Mouse (Mus musculus) T-cell, adult 2 months (primary cell): ENCODE measurements around the gene Coasy.
A peak's percentile ranks its signal among the peaks of the same experiment; 100 is the strongest.

Experiments used
- DNase-seq: peaks from one replicate; pipeline ENCODE4 v3.0.0; 2022; ENCODE audit warnings: low spot score

The Coasy gene

DNA sequence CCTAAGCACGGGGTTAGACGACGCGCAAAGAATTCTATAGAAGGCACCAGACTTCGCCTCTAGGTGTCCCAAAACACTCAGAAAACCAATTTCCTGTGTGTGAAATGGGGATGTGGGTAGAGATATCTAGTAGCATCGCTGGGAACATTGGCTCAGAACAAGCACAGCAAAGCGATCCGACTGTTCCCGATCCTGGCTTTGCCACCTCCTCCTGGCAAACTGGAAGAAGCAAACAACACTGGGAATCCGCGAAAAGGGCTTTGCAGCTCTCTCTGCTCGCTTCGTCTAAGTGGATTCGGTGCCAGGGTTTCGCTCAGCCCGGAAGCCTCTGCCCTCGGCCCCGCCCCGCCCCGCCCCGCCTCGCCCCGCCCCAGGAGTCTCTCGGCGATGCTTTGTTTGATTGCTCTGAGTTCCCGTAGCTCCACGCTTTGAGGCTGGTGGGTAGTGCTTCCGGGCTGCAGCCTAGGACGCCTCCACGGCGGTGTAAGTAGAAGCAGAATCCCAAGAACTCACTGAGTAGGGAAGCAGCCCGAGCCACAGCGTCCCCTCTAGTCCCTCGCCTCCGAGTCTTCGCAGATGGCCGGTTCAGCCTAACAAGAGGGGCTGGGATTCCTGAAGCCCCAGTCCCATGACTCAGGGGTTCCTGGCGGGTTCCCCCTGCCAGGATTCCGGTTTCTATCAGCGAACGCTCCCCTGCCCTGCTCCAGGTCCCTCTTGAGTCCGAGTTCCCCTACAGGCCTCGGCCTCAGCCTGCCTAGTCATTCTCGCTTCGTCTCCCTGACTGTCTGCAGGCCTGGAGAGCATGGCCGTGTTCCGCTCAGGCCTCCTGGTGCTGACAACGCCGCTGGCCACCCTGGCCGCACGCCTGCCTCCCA, at the start of gene Coasy:
Coasy (plus strand) TSS at position 358 of the 875 bp plus-strand sequence.
- DNase-seq, result peak; percentile 83

DNA sequence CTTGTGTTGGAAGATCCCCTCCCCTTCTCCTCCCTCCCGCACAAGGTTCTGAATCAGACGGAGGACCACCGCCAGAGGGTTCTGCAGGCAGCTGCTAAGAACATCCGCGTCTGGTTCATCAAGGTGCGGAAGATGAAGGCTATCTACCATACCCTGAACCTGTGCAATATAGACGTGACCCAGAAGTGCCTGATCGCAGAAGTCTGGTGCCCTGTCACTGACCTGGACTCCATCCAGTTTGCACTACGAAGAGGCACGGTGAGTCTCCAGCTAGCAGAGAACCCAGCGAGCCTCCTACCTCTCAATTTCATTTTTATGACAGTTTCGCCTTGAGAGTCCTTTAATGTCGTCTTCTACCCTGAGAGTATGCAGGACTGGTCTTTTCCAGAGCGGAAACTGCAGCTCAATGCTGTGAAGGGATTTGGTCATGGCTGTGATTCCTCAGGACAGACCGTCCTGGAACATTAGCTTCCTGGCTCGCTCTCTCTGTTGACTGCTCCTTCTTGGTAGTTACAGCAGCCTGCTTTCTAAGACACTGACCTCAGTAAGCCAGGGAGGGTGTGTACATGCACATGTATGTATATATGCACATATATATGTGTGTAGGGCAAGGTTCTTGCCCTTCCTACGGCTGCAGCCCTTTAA, 48.4 kb upstream of the Coasy start:
- DNase-seq, result no peak

DNA sequence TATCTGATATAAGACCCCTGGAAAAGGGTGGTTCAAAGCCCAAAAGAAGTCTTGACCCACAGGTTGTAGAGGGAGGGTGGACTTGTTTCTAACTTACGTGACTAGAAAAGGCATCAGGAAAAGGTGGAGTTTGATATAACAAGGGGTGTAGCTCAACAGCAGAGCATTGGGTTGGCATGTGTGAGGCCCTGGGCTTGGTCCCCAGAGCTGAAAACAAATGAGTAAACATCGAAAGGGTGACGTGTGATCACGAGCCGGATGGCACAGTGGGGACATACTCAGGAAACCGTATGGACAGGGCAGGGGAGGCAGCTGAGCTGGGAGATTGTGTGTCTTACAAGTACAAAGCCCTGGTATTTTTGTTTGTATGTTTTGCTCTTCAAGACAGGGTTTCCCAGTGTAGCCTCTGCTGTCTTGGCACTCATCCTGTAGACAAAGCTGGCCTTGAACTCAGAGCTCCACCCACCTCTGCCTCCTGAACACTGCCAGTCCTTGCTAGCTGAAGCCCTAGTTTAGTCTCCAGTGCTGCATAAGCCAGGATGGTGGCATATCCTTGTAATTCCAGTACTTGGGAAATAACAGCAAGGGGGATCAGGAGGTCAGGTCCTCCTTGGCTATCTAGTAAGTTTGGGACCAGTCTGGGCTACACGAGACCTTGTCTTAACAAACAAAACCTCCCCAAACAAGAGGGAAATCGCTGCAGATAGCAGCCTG, 47.6 kb upstream of the Coasy start:
- DNase-seq, result no peak

GRCm38 (mm10) chr11:101035328-101035695, 47.1 kb upstream of the Coasy start:
- DNase-seq, result no peak

DNA sequence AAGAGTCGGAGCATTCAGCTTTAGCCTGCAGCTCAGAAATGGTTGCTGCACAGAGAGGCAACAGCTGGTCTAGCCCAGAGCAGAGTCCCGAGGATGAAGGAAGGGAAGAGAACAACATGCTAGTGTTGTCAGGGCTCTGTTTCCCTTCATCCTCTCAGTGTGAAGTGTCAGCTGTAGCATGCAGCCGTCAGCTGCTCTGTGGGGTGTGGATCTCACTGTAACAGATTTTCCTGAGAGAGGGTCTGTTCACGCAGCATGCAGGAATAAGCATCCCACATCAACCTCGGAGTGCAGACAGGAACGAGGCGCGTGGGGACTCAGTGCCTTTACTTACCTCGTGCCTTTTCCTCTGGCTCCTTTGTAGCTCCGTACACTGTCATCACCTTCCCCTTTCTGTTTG, 44.6 kb upstream of the Coasy start:
- no peak for DNase-seq

DNA sequence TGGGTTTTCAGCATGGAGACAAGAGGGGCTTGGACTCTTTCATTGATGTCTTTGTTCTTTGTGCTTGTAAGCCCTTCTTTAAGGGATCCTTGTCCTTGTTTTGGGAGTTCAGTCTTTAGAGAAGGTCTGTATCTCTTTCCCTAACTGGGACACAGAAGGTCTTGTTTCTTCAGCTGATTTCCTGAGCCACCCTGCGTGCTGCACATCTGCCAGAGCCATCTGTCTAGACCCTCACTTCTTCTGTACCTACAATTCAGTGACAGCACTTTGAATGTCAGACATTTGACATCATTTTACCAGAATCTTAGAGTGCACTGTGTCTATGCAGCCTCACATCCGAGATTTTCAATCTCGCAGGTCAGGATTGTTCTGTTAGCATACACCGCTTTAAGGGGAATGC, 36.5 kb upstream of the Coasy start:
- no peak for DNase-seq

- DNase-seq, result peak; percentile 27
Measured at GRCm38 (mm10) chr11:101046440-101046839, 35.9 kb upstream of the Coasy start.

DNA sequence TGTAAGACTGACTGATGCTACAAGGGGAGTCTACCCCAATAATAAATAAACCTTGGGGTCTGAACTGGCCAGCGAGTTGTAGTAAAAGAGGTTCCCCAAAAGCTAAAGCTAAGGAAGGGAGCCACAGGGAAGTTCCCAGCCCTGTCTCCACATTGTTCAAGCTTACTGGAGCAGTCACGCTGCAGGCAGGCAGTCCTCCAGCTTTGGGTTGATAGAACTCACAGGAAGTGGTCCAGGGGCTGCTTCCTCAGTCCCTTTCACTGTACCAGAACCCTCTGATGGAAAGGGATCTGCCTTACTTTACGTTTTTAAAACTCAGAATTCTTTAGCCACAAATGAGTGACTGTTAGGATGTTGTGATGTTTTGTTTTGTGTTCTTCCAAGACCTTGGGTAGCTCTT, 34.9 kb upstream of the Coasy start:
- peak; percentile 35 for DNase-seq

DNA sequence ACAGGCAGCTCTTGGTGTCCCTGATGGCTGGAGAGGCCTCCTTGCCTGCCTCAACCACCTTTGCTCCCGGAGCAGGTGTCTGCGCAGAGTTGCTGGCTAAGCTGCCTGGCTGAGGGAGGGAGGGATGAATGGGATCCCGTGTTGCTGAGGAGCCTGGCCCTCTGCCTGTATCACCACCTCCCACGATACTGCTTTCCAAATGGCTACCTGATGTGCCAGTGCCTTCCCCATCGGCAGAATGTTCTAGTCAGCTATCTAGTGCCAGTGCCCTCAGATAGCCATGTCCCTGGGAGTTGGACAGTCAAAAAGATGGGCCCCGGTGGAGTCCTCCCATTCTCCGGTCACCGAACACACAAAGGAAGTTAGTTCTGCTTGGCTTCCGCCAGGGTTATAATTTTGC, 32.0 kb upstream of the Coasy start:
- DNase-seq, result no peak

GRCm38 (mm10) chr11:101051051-101051493, 31.3 kb upstream of the Coasy start:
- no peak for DNase-seq

GRCm38 (mm10) chr11:101051617-101052016, 30.7 kb upstream of the Coasy start:
- no peak for DNase-seq

DNA sequence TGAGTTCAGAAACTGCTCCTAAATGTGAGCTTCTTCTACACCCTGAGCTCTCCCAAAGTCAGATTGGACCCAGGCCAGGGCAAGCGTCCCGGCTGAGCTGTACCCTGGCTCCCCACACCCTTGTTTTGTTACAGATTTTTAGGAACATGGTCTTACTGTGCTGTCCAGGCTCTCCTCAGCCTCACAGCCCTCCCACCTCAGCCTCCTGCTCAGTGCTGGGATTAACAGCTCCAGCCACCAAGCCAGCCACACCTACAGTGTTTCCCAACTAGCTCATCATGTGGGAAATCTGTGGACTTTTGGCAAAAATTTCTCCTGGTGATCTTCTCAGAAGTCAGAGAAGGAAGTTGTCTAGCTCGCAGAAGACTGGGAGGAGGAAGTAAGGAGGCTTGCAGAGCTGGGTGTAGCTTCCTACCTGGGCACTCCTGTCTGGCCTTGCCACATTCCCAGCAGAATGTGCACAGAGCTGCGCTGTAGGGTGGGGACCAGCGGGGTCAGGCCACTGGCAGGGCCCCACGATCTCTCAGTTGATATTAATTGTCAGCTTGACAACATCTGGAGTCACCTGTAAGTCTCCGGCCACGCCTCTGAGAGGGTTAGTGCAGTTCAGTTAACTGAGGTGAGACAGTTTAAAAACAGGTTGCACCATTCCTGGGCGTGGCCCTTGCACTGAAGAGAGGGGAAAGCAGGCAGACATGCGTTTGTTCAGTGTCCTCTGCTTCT, 29.5 kb upstream of the Coasy start:
- no peak for DNase-seq

- no peak for DNase-seq
Measured at GRCm38 (mm10) chr11:101053974-101054373, 28.4 kb upstream of the Coasy start.

DNA sequence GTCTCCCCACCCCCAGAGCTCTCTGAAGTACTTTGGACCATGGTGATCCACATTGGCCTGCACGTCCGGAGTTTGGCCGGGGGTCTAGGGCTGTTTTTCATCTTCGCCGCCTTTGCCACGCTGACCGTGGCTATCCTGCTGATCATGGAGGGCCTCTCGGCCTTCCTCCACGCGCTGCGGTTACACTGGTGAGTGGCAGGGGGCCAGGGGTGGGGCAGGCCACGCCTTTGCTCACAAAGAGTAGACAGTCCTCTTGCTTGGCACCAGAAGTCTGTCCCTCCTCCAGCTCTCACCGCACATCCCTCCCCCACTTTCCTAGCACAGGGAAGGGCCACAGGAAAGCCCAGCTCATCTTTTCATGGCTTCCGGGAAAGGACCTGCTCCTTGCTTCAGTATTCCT, 26.9 kb upstream of the Coasy start:
- no peak for DNase-seq

DNA sequence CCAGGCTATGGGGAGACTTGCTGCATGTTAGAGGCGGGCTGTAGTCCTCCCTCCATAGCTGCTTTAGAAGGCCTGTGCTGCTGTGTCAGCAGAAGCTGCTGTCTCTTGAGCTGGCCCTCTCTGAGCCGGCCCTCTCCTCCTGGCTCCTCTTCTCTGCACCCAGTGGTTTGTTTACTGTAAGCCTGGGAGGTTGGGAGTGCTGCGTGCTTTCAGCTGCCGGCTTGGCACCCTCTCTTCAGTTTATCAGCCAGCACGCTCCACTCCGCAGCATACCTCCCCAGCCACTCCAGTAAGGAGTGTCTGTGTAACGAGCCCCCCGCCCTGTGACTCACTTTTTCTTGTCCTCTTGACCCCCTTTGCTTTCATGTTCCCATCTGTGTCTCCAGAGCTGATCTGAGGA, 25.5 kb upstream of the Coasy start:
- DNase-seq, result no peak

DNA sequence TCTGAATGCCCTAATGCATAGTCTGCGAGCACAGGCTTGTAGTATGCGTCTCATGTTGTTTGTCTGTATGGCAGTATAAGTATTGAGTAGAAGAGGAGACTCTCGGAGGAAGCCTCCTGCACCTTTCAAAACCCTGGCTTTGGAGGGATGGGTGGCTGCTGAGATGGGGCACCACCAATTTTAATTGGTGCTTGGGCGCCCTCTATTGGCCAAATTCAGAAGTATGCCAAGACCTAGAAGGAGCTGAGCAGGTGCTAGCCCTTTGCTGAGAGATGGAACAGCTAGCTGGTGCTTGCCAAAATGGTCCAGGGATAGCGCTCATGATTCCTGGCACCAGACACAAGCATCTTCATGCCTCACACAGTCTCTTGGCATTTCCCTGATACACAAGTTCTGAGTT, 24.5 kb upstream of the Coasy start:
- peak; percentile 83 for DNase-seq

GRCm38 (mm10) chr11:101058726-101059125, 23.6 kb upstream of the Coasy start:
- no peak for DNase-seq

DNA sequence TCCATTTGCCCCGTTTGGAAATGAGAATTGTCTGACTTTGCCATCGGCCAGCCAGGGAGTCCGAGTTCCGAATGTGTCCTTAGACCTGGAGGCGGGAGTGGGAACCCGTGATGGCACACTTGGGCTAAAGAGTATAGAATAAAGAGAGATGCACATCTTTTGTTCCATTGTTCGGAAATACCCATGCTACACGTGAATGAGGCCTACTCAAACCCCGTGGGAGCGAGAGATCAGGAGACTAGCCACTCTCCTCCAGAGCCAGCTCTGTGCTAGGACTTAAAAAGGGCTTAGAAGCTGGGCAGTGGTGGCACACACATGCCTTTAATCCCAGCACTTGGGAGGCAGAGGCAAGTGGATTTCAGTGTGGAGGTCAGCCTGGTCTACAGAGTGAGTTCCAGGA, 22.9 kb upstream of the Coasy start:
- DNase-seq, result no peak

- DNase-seq, result no peak
Measured at GRCm38 (mm10) chr11:101060126-101060525, 22.2 kb upstream of the Coasy start.

DNA sequence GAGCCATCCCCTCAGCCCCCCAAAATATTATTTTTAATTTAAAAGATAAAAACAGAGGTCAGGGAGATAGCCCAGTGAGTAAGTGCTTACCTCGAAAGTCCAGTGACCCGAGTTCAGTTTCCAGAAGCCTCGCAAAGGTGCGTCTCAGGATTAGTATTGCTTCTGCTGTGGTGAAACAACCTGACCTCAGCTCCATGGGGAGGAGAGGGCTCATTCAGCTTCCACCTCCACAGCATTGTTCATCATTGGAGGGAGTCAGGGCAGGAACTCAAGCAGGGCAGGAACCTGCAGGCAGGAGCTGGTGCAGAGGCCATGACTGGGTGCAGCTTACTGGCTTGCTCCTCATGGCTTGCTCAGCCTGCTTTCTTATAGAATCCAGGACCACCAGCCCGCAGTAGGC, 21.3 kb upstream of the Coasy start:
- no peak for DNase-seq

DNA sequence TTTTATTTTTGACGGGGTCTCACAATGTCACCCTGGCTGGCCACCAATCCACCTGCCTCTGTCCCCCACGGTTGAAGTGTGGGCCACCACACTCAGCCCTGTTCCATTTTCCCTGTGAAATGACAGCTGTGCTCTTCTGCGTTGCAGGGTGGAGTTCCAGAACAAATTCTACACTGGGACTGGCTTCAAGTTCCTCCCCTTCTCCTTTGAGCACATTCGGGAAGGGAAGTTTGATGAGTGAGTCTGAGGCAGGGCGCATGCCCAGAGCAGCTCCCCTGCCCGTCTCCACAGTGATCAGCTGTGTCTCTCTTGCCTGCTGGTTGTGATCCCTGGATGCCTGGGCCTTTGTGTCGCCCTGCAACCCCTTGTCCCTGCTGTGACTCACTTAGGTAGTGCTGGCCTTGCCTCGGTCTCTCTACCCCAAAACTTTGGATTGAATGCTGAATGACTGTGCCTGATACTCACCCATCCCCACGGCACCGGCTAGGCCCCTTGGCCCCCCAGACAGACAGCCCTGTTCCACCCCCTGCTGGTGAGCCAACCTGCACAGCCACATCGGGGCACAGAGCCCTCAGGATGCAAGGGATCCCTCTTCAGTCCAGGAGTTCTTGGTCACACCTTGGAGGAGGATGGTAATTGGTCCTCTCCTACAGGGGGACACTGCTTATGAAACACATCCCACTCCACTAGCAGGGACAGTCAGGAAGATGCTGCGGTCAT, 20.0 kb upstream of the Coasy start:
- DNase-seq, result no peak
